Mouse (Mus musculus) adrenal gland, adult 18-20 months (tissue): ENCODE measurements around the gene Esr1. TPM values are rescaled to one million over a fixed set of nuclear protein-coding genes. Genes with fewer than 3 reads are reported as not detected.

Experiments used
- DNase-seq, 2 experiments: peaks; one replicate each; pipeline ENCODE4 v3.0.0; 2021 to 2022; ENCODE audit warnings: low spot score in 2 of 2
- total RNA-seq, 2 experiments: library from RNA; stranded (reverse); gene quantifications; 1 replicate in 1 of 2; 2 replicates in 1 of 2; pipeline ENCODE4 v1.2.3; 2021

Gene Esr1
- total RNA-seq, 2 experiments from 2014 or later = 19.7 to 28.7 TPM

- no peak for DNase-seq
Measured at GRCm38 (mm10) chr10:4971156-4971555, 359.8 kb downstream of the Esr1 start.

DNA sequence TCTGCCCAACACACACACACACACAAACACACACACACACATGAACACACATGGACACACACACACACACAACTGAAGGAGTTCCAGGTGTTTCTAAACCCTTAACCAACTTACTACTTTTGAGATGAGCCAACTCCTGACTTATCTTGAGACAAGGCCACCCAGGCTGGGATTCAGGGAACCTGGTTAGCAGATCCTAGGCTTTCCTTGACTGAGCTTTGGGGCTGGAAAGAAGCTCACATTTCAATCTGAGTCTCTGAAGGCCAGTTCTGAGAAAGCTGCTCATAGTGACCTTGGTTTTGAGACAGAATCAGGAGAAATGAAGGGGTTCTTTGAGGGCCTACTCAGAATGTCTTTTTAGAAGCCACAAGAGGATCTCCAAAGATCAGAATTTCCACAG lies 360.2 kb downstream of the Esr1 start:
- no peak for DNase-seq

GRCm38 (mm10) chr10:4972026-4972425 lies 360.6 kb downstream of the Esr1 start:
- DNase-seq = no peak

DNA sequence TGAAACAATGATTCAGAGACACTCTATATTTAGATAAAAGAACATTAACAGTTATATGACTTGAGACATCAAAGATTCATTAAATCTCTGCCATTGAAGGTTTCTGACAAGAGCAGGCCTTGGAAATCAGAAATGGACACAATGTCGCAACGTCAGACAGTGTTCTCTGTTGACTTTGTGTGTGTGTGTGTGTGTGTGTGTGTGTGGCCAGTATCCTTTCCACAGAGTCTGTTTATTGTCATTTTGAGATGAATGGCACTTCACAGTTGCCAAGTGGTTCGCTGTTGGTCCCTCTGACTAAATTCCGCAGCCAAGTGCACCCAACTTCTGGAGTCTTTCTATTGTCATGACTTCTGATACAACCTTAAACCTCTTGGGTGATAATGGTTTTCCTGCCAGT lies 362.9 kb downstream of the Esr1 start:
- DNase-seq = no peak

- DNase-seq = no peak
Measured at GRCm38 (mm10) chr10:4976557-4976956, 365.2 kb downstream of the Esr1 start.

GRCm38 (mm10) chr10:4977374-4977773 lies 366.0 kb downstream of the Esr1 start:
- DNase-seq = no peak

DNA sequence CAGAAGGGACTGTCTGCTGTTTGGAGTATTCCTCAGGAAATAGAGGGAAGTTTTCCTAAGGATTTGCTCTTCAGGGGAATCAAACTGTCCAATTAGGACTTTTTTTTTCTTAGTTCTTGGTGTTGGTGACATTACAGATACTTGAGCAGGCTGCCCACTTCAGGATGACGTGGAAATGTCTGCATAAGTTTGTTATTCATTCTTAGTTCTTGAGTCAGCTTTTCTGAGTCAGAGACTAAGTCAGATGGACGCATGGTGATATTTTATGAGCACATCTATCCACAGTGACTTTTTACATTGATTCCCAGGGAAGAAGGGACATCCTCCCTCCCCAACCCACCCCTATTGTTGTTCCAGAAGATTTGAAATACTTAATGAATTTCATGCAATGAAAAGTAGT lies 372.5 kb downstream of the Esr1 start:
- no peak for DNase-seq

DNA sequence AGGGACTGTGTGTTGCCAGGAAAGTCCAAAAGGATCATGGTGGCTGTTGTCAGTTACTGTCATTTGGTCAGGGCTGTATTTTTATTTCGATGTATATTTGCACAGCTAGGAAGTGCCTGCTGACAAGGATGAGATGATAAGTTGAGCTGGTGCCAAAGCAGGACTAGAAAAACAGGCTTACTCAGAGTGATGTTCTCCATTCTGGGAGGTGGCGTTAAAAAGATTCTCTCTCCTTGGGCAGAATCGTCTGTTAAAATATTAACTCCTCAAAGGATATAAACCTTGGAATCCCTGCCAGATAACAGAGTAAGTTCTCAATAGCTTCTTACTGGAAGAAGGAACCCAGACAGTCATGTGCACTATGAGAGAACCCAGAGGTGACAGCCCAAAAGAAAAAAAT lies 382.4 kb downstream of the Esr1 start:
- DNase-seq = no peak

DNA sequence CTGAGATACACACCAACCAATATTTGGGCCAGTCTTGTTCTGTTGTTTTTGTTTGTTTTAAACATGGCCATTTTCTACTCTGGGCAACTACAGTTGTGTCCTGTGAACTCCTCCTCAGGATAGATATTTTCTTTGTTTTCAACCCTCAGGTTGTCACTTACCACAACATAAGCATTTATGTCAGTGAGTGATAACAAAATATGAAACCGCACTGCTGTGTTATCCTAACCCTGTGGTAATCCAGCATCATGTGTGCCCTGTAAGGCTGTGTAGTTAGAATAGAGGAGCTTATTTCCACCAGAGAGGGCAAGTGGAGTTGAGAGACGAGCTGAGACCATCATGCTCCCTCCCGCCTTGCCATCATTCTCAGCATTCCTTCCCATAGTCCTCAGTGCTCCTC lies 385.2 kb downstream of the Esr1 start:
- no peak for DNase-seq

GRCm38 (mm10) chr10:5008795-5009366 lies 397.5 kb downstream of the Esr1 start:
- no peak for DNase-seq

DNA sequence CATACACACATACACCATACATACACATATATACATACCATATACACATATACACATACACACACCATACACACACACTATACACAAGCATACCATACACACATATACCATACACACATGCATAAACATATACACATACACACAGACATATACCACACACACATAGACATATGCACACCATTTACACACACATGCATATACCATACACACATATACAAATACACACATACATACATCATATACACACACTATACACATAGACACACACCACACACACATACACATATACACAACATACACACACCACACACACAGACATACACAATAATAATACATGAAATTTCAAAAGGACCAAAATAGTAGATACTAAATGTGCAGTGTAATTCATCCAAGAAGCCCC lies 400.6 kb downstream of the Esr1 start:
- DNase-seq = no peak

- DNase-seq = no peak
Measured at GRCm38 (mm10) chr10:5014976-5015375, 403.6 kb downstream of the Esr1 start.

- DNase-seq = no peak
Measured at GRCm38 (mm10) chr10:5017148-5017547, 405.8 kb downstream of the Esr1 start.

- DNase-seq = no peak
Measured at GRCm38 (mm10) chr10:5025906-5026305, 414.5 kb downstream of the Esr1 start.

- no peak for DNase-seq
Measured at GRCm38 (mm10) chr10:5027208-5027607, 415.8 kb downstream of the Esr1 start.

- no peak for DNase-seq
Measured at GRCm38 (mm10) chr10:5028301-5028700, 416.9 kb downstream of the Esr1 start.

DNA sequence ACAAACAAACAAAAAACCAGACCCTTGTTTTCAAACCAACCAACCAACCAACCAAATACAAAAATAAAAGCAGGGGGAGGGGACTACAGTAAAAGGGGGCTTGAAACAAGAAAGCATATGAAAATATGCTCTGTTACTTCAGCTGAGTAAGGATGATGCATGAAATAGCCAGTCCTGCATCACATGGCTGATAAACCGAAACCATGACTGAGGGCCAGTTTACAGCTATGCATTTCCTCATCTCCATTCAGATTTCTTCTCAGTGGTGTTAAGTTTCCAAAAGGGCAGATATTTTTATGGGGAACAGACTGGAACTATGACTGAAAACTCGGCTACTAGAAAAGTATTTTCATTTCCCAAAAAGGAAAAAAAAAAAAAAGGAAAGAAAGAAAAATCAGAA lies 417.8 kb downstream of the Esr1 start:
- no peak for DNase-seq

DNA sequence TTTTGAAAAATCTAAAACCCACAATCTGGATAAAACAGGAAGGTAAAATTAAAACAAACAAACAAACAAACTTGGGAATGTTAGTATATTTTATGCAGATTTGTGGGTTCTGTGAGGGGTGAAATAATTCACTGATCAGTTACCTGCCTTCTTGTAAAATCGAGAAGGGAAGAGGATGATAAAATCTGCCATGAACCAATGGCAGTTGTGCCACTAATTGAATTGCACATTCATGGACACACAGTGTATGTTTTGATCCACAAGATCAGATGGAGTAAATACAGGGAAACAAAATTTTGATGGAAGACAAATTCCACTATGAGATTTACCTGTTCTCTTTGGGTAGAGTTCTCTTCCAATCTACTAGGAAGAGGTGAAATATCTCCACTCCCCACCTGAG lies 418.5 kb downstream of the Esr1 start:
- DNase-seq = no peak

DNA sequence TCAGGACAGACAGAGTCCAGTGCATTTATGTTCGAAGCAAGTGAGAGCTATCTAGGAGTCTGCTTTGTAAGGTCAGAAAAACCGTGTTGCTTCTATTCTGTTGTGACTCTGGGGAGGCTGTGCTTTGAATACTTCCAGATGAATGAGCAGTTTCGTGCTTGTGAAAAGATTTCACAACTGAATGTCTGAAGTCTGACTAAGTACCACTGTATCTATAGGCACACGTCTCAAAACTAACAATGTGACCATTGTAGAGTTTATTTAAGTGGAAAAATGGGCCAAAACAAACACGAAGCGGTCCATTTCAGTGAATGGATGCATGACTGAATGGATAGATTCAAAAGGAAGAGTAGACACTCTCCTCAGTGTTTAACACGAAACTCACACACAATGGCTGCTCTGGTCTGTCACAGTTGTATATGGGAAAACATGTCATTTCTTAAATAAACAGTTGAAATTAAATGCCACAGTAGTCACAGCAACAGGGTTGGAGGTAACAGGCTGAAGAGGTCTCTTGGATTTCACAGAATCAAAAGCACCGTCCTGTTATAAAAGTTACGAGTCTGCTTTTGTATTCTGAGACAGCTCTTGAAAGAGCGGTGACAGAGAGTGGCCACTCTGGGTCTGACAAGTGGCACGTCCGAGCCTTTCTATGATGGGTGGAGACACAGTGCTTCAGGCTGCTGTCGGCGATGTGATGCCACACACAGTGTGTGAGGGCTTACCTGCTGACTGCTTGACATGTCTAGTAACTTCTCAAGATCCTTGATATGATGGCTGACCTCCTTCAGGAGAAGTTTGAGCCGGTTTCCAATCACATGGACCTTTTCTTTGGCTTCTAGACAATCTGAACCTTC lies 421.0 kb downstream of the Esr1 start:
- no peak for DNase-seq

DNA sequence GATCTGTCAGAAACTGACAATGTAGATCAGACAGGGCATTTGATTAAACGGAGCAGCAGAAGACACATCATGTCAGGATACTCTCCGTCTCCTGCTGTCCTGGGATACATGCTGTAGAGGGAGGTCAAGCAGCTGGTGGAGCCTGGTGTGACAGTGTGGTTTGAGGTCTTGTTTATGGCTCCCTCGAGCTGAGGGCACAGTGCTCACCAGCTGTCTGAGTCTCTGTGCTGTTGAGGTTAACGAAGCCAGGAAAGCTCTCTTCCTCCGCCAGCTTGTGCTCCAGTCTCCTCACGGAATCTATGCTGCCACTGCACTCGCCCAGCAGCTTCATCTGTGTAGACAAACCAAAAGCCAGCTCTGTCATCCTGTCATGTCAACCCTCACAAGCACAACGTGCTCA lies 429.9 kb downstream of the Esr1 start:
- no peak for DNase-seq

DNA sequence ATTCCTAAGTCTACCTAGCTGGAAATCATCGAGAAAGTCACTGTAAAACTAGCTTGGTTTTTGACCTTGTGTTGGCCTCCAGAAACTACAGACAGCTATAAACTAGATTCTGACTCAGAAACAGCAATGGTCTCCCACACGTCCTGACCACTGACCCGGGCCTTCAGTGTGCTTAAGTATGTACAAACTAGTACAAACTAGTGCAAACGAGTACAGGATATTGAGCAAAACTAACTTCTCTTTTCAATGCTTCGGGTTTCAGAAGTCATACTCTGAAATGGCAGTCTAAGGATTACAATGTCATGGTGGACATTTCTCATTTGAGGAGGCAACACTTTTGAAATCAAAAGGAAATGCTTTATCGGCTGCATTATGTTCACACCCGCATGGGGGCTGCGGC lies 433.1 kb downstream of the Esr1 start:
- no peak for DNase-seq

- DNase-seq = no peak
Measured at GRCm38 (mm10) chr10:5045213-5045612, 433.8 kb downstream of the Esr1 start.

DNA sequence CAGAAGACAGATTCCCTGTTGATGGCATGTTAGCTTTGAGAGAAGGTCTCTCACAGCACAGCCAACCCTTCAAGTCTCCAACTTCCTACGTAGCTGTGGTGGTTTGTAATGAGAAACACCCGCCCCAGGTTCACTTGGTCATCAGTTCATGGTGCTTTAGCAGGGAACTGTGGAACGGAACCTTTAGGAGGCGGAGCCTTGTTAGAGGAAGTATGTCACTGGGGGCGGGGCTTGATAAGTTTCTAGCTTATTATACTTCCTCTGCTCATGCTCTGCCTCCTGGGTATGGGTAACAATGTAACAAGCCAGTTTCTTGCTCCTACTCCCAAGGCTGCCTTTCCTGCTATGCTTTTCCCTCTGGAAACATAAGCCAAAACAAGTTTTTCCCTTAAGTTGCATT lies 434.3 kb downstream of the Esr1 start:
- DNase-seq = no peak
